Mouse (Mus musculus) kidney, adult 2 months (tissue): ENCODE results near the gene Ilkap.

Source experiments
- CTCF ChIP-seq: fragments of 200-500 bp; conservative IDR thresholded peaks from 2 replicates; pipeline ENCODE4 v1.5.1; 2011; ENCODE audit warnings: low read depth, mild to moderate bottlenecking, control low read depth, low read length, moderate library complexity, mixed read lengths; ENCODE audit not compliant: insufficient read depth, insufficient read length
- POLR2A ChIP-seq: fragments of 200-500 bp; IDR thresholded peaks from one replicate; pipeline ENCODE4 v1.6.1; 2011; ENCODE audit warnings: low read depth, low read length, control low read depth

GRCm38 (mm10) chr1:91442350-91442990 lies 43.9 kb upstream of the Ilkap start:
- TF ChIP-seq CTCF = no peak
- TF ChIP-seq POLR2A = no peak
